Mouse (Mus musculus): ENCODE measurements around the gene Sptlc3. TPM values are rescaled to one million over a fixed set of nuclear protein-coding genes. Genes with fewer than 3 reads are reported as not detected.

The Sptlc3 gene
- polyA plus RNA-seq, 1 experiment from 2014 or later: not detected

GRCm38 (mm10) chr2:139597229-139597628 is 103.5 kb downstream of the Sptlc3 start:
- CTCF ChIA-PET: no interaction called here
- DNase-seq (ENCODE audit: low read depth, low spot score) (no peak), ATAC-seq (no peak)
- POLR2A ChIA-PET: no interaction called here
- in situ Hi-C loops (cut with MboI; ENCODE audit: low pct_unique_long_range_greater_than_20kb): loop anchor here (10.0 to 25.0 kb wide), 2 partner anchors 368 to 1560 kb away; no protein-coding TSS in a partner anchor
- peaks cover 9% of the 10 kb centered on the region for H3K27me3 ChIP-seq
- no peak for TF ChIP-seq CTCF (IDR thresholded peaks at IDR 0.05)

GRCm38 (mm10) chr2:139601543-139602194 is 108.0 kb downstream of the Sptlc3 start:
- no peak for DNase-seq (ENCODE audit: low read depth, low spot score)
- TF ChIP-seq CTCF (IDR thresholded peaks at IDR 0.05): no peak
- ChIA-PET POLR2A (no interaction called here), CTCF (no interaction called here)
- ATAC-seq: no peak
- in situ Hi-C loops (cut with MboI; ENCODE audit: low pct_unique_long_range_greater_than_20kb): no loop called here
- H3K27me3 ChIP-seq: peaks cover 21% of the 10 kb centered on the region

GRCm38 (mm10) chr2:139608167-139608566 is 114.5 kb downstream of the Sptlc3 start:
- ChIA-PET CTCF (interaction anchor here (2.2 kb wide), 1 partner anchor 10 kb away, joined by 6 read pairs; no protein-coding TSS in a partner anchor), POLR2A (no interaction called here)
- in situ Hi-C loops (cut with MboI; ENCODE audit: low pct_unique_long_range_greater_than_20kb): no loop called here
- DNase-seq (ENCODE audit: low read depth, low spot score) (no peak), ATAC-seq (no peak)
- H3K27me3 ChIP-seq: peaks cover 21% of the 10 kb centered on the region
- TF ChIP-seq CTCF (IDR thresholded peaks at IDR 0.05): no peak

- in situ Hi-C loops (cut with MboI; ENCODE audit: low pct_unique_long_range_greater_than_20kb): no loop called here
- CTCF ChIA-PET: interaction anchor here (2.2 kb wide), 1 partner anchor 10 kb away, joined by 6 read pairs; no protein-coding TSS in a partner anchor
- DNase-seq (ENCODE audit: low read depth, low spot score) (no peak), ATAC-seq (no peak)
- POLR2A ChIA-PET: no interaction called here
- no peak for TF ChIP-seq CTCF (IDR thresholded peaks at IDR 0.05)
- H3K27me3 ChIP-seq: peaks cover 20% of the 10 kb centered on the region
Measured at GRCm38 (mm10) chr2:139608810-139609209, 115.1 kb downstream of the Sptlc3 start.

GRCm38 (mm10) chr2:139609231-139609630 is 115.5 kb downstream of the Sptlc3 start:
- peaks cover 18% of the 10 kb centered on the region for H3K27me3 ChIP-seq
- no peak for TF ChIP-seq CTCF (IDR thresholded peaks at IDR 0.05)
- CTCF ChIA-PET: interaction anchor here (2.2 kb wide), 1 partner anchor 11 kb away, joined by 6 read pairs; no protein-coding TSS in a partner anchor
- DNase-seq (ENCODE audit: low read depth, low spot score) (no peak), ATAC-seq (no peak)
- POLR2A ChIA-PET: no interaction called here
- in situ Hi-C loops (cut with MboI; ENCODE audit: low pct_unique_long_range_greater_than_20kb): no loop called here

GRCm38 (mm10) chr2:139609662-139610291 is 116.1 kb downstream of the Sptlc3 start:
- H3K27me3 ChIP-seq: peaks cover 17% of the 10 kb centered on the region
- no peak for TF ChIP-seq CTCF (IDR thresholded peaks at IDR 0.05)
- ATAC-seq (no peak), DNase-seq (ENCODE audit: low read depth, low spot score) (no peak)
- in situ Hi-C loops (cut with MboI; ENCODE audit: low pct_unique_long_range_greater_than_20kb): no loop called here
- ChIA-PET CTCF (interaction anchor here (2.2 kb wide), 1 partner anchor 11 kb away, joined by 6 read pairs; no protein-coding TSS in a partner anchor), POLR2A (no interaction called here)

GRCm38 (mm10) chr2:139612410-139613107 is 118.8 kb downstream of the Sptlc3 start:
- CTCF ChIA-PET: interaction anchor here (0.7 kb wide), 1 partner anchor 9 kb away, joined by 3 read pairs; no protein-coding TSS in a partner anchor
- peaks cover 5% of the 10 kb centered on the region for H3K27me3 ChIP-seq
- TF ChIP-seq CTCF (IDR thresholded peaks at IDR 0.05): no peak
- ATAC-seq (no peak), DNase-seq (ENCODE audit: low read depth, low spot score) (no peak)
- POLR2A ChIA-PET: no interaction called here
- in situ Hi-C loops (cut with MboI; ENCODE audit: low pct_unique_long_range_greater_than_20kb): no loop called here

GRCm38 (mm10) chr2:139626496-139626895 is 132.8 kb downstream of the Sptlc3 start:
- no peak for TF ChIP-seq CTCF (IDR thresholded peaks at IDR 0.05)
- in situ Hi-C loops (cut with MboI; ENCODE audit: low pct_unique_long_range_greater_than_20kb): no loop called here
- H3K27me3 ChIP-seq: peaks cover 8% of the 10 kb centered on the region
- ChIA-PET POLR2A (no interaction called here), CTCF (no interaction called here)
- DNase-seq (ENCODE audit: low read depth, low spot score) (no peak), ATAC-seq (no peak)

GRCm38 (mm10) chr2:139628731-139629130 is 135.0 kb downstream of the Sptlc3 start:
- ATAC-seq: no peak
- CTCF ChIA-PET: no interaction called here
- H3K27me3 ChIP-seq: peaks cover 8% of the 10 kb centered on the region
- in situ Hi-C loops (cut with MboI; ENCODE audit: low pct_unique_long_range_greater_than_20kb): no loop called here
- no peak for TF ChIP-seq CTCF (IDR thresholded peaks at IDR 0.05)
- POLR2A ChIA-PET: no interaction called here
- DNase-seq (ENCODE audit: low read depth, low spot score): no peak

- in situ Hi-C loops (cut with MboI; ENCODE audit: low pct_unique_long_range_greater_than_20kb): no loop called here
- ATAC-seq (no peak), DNase-seq (ENCODE audit: low read depth, low spot score) (no peak)
- no peak for TF ChIP-seq CTCF (IDR thresholded peaks at IDR 0.05)
- ChIA-PET CTCF (no interaction called here), POLR2A (no interaction called here)
- H3K27me3 ChIP-seq: peaks cover 8% of the 10 kb centered on the region
Measured at GRCm38 (mm10) chr2:139629653-139630052, 135.9 kb downstream of the Sptlc3 start.

GRCm38 (mm10) chr2:139634506-139634905 is 140.8 kb downstream of the Sptlc3 start:
- ChIA-PET POLR2A (no interaction called here), CTCF (no interaction called here)
- in situ Hi-C loops (cut with MboI; ENCODE audit: low pct_unique_long_range_greater_than_20kb): no loop called here
- ATAC-seq: no peak
- H3K27me3 ChIP-seq: peaks cover 6% of the 10 kb centered on the region
- DNase-seq (ENCODE audit: low read depth, low spot score): no peak
- no peak for TF ChIP-seq CTCF (IDR thresholded peaks at IDR 0.05)
